Mouse (Mus musculus) B cell, adult 62 days (primary cell): Measurements from ENCODE around the gene Foxo4. TPM values are rescaled to one million over a fixed set of nuclear protein-coding genes. Genes with fewer than 3 reads are reported as not detected.

Experiments used
- total RNA-seq: library from RNA; stranded (reverse); gene quantifications from 4 replicates; pipeline ENCODE4 v1.2.4, GENCODE M21; 2023

Gene Foxo4
- total RNA-seq = 30.8 to 35.3 TPM (median 33.3 TPM) in 4 replicates

GRCm38 (mm10) chrX:101253952-101254729 is at the start of gene Foxo4:
Gene Foxo4, plus strand, starts transcription at chrX:101254528.

GRCm38 (mm10) chrX:101221834-101222795 is 32.2 kb upstream of the Foxo4 start, which contains the start of gene Snx12:
Gene Snx12, minus strand, starts transcription at chrX:101222563.

GRCm38 (mm10) chrX:101263892-101264291 is 9.6 kb downstream of the Foxo4 start, which contains the start of gene Gm614:
Gene Gm614, minus strand, starts transcription at chrX:101263992.

GRCm38 (mm10) chrX:101268025-101268754 is 13.9 kb downstream of the Foxo4 start, which contains the start of gene Il2rg:
Gene Il2rg, minus strand, starts transcription at chrX:101268255.

GRCm38 (mm10) chrX:101268755-101269124 is 14.4 kb downstream of the Foxo4 start, which contains the start of gene Gm20489:
Gene Gm20489, minus strand, starts transcription at chrX:101269023.

GRCm38 (mm10) chrX:101273875-101274738 is 19.8 kb downstream of the Foxo4 start, which contains the start of gene Med12:
Gene Med12, plus strand, starts transcription at chrX:101274030.

GRCm38 (mm10) chrX:101299055-101299454 is 44.7 kb downstream of the Foxo4 start, which contains the start of gene Nlgn3:
Gene Nlgn3, plus strand, starts transcription at chrX:101299168.

Other genes with a start within 250 kb of the Foxo4 start
- gene Tex11, start 194.9 kb upstream of the Foxo4 start, total RNA-seq = 0.18 TPM in 1 of 4 replicates, not detected in the others
- 0.43 to 0.86 TPM (median 0.80 TPM) in 3 of 4 replicates, not detected in the other for gene Slc7a3, start 168.5 kb upstream of the Foxo4 start, total RNA-seq
- 36.5 to 51.4 TPM (median 45.7 TPM) in 4 replicates for gene Snx12, start 32.0 kb upstream of the Foxo4 start, total RNA-seq
- 60.8 to 73.3 TPM (median 71.7 TPM) in 4 replicates for gene Gm614, start 9.5 kb downstream of the Foxo4 start, total RNA-seq
- gene Il2rg, start 13.7 kb downstream of the Foxo4 start, total RNA-seq = 556 to 625 TPM (median 571 TPM) in 4 replicates
- not detected in 4 replicates for gene Gm20489, start 14.5 kb downstream of the Foxo4 start, total RNA-seq
- 165 to 200 TPM (median 175 TPM) in 4 replicates for gene Med12, start 19.5 kb downstream of the Foxo4 start, total RNA-seq
- gene Nlgn3, start 44.6 kb downstream of the Foxo4 start, total RNA-seq = 0.48 to 1.6 TPM (median 0.58 TPM) in 3 of 4 replicates, not detected in the other
- not detected in 4 replicates for gene Gjb1, start 121.8 kb downstream of the Foxo4 start, total RNA-seq
- gene Zmym3, start 166.3 kb downstream of the Foxo4 start, total RNA-seq = 35.5 to 39.5 TPM (median 38.5 TPM) in 4 replicates
- 210 to 256 TPM (median 212 TPM) in 4 replicates for gene Nono, start 174.8 kb downstream of the Foxo4 start, total RNA-seq
- 0.60 to 2.4 TPM (median 1.6 TPM) in 4 replicates for gene Itgb1bp2, start 194.6 kb downstream of the Foxo4 start, total RNA-seq